25 mouse cellular contexts compared by ENCODE assay signal in genomic region chr6:100480525-100480924, GRCm38 (mm10).
DNase-seq lines count a peak whose midpoint lies in the region; ATAC-seq lines count a peak whose summit lies in the region.
"Had no signal": no experiment of that assay in that cellular context is flagged by ENCODE, and none has a peak within 500 bp of the region (broad histone marks: within the 10 kb centered on the region; RNA-seq: fewer than 3 reads in every experiment).

No protein-coding gene starts in this region.

- DNase-seq in heart, adult 8-10 months (ENCODE audit: low spot score): no peak
- DNase-seq in B cell, adult 2 months: peak; percentile 6 to 14
- DNase-seq in frontal cortex, postnatal 10 days (ENCODE audit: low spot score in 2 of 2): no peak
- DNase-seq in c-Kit-positive CD71-positive TER-119-positive erythroid progenitor cells, embryonic 14.5 days (ENCODE audit: low spot score): no peak
- DNase-seq: adrenal gland, adult 8-10 months; cerebellum, adult 11 months; cerebellum, adult 9-10 months; cerebellum, postnatal 36 days; embryo, embryonic 11 days; forebrain, postnatal 0 days; heart, adult 11 months; layer of hippocampus, adult 9-11 months; lung, adult 2 months had no signal

- peak overlapping the region; percentile 53; the same call in 1 of the 2 replicates for H3K27ac ChIP-seq in heart, embryonic 13.5 days (replicated peaks)
- H3K27ac ChIP-seq: embryonic facial prominence, embryonic 12.5 days; forebrain, embryonic 10.5 days; hindbrain, embryonic 10.5 days; hindbrain, embryonic 15.5 days; liver, embryonic 14.5 days; midbrain, embryonic 12.5 days had no signal

- H3K36me3 ChIP-seq in heart, embryonic 13.5 days: no peaks in the 10 kb centered on the region
- H3K36me3 ChIP-seq: embryonic facial prominence, embryonic 12.5 days; forebrain, embryonic 10.5 days; hindbrain, embryonic 10.5 days; hindbrain, embryonic 15.5 days; midbrain, embryonic 12.5 days had no signal

- peaks cover 45% of the 10 kb centered on the region for H3K4me1 ChIP-seq in heart, embryonic 13.5 days
- H3K4me1 ChIP-seq: midbrain, embryonic 12.5 days had no signal

- no peak overlapping the region for H3K4me2 ChIP-seq in heart, embryonic 13.5 days
- H3K4me2 ChIP-seq: embryonic facial prominence, embryonic 12.5 days; heart, embryonic 11.5 days; hindbrain, embryonic 15.5 days; midbrain, embryonic 12.5 days had no signal

- H3K9ac ChIP-seq in heart, embryonic 13.5 days: no peak overlapping the region
- H3K9ac ChIP-seq: embryonic facial prominence, embryonic 12.5 days; forebrain, postnatal 0 days; hindbrain, embryonic 15.5 days; liver, embryonic 14.5 days; midbrain, embryonic 12.5 days had no signal

- peaks cover 9% of the 10 kb centered on the region for H3K27me3 ChIP-seq in heart, embryonic 13.5 days (replicated peaks)
- H3K27me3 ChIP-seq: embryonic facial prominence, embryonic 12.5 days had no signal

- ATAC-seq in heart, embryonic 13.5 days (ENCODE audit: extremely low read depth, insufficient number of reproducible peaks, low FRiP score, low TSS enrichment): no peak
- ATAC-seq in granulocyte monocyte progenitor cell, adult 5-6 weeks (replicated peaks; ENCODE audit: poor library complexity, severe bottlenecking): peak; percentile 80
- peak; percentile 55 for ATAC-seq in monocyte, adult 5-6 weeks (replicated peaks; ENCODE audit: insufficient number of reproducible peaks, low FRiP score, low TSS enrichment, poor library complexity, severe bottlenecking)
- ATAC-seq in erythroid progenitor cell, adult 5-6 weeks (replicated peaks; ENCODE audit: low FRiP score, poor library complexity, severe bottlenecking): no peak
- ATAC-seq: forebrain, postnatal 0 days had no signal

- H3K4me3 ChIP-seq in heart, embryonic 13.5 days: no peak overlapping the region
- H3K4me3 ChIP-seq: embryonic facial prominence, embryonic 12.5 days; forebrain, embryonic 10.5 days; hindbrain, embryonic 10.5 days; hindbrain, embryonic 15.5 days; megakaryocyte, embryonic 14.5 days; midbrain, embryonic 12.5 days had no signal

- H3K9me3 ChIP-seq in heart, embryonic 13.5 days: peaks cover 8% of the 10 kb centered on the region; the same call in 1 of the 2 replicates

- 62% methylated on average over 3 of the region's 3 CpGs for WGBS in heart, embryonic 13.5 days

Comparison
In these comparisons a context has a peak if more than half of its experiments do, and no peak if none do; other contexts are left out.
1. ATAC-seq: peak in granulocyte monocyte progenitor cell, adult 5-6 weeks (single experiment) and monocyte, adult 5-6 weeks (single experiment); none in heart, embryonic 13.5 days (single experiment) and erythroid progenitor cell, adult 5-6 weeks (single experiment).
2. DNase-seq: peak in B cell, adult 2 months (2 of 2); none in heart, adult 8-10 months (single experiment), frontal cortex, postnatal 10 days (0 of 2) and c-Kit-positive CD71-positive TER-119-positive erythroid progenitor cells, embryonic 14.5 days (single experiment).